Mouse (Mus musculus) CD4-positive helper T cell, adult 2 months (primary cell): ENCODE measurements around the gene Plcxd1.
A peak's percentile ranks its signal among the peaks of the same experiment; 100 is the strongest.
"Not testable (repeated sequence)": the region's sequence is repeated elsewhere in the genome, so short reads cannot be mapped to it uniquely, and the experiment has no call there.

Experiments used
- DNase-seq: peaks from one replicate; pipeline ENCODE4 v3.0.0-alpha.2; 2012; ENCODE audit warnings: low read depth, missing footprints, low spot score

Gene Plcxd1

DNA sequence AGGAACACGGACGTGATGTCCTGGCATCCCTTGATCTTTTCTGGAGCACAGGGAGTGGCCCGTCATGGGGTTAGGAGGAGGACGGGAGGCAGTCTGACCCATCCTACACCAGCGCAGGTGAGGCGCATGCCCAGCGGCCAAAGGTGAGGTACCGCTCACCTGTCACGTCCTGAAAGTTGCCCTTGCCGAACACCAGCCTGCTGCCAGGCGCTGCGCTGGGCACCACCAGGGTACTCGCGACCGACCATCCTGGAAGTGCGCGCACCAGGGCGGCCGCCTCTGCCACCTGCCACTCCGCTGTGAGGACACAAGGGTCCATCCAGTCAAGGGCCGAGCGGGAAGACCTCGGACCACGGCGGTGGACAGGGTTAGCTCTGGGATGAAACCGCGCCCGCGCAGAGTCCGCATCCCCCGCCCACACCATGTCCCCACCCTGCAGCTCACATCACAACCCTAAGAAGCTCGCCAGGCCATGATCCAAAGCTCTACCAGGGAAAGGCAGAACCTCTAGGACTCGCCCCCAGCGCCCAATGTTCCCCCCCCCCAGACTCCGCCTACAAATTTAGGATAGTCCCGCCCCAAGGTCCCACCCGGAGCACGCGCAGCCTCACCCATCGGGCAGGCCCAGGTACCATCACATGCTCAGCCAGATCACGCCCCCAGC, 7.3 kb downstream of the Plcxd1 start:
- DNase-seq, result peak; percentile 19

DNA sequence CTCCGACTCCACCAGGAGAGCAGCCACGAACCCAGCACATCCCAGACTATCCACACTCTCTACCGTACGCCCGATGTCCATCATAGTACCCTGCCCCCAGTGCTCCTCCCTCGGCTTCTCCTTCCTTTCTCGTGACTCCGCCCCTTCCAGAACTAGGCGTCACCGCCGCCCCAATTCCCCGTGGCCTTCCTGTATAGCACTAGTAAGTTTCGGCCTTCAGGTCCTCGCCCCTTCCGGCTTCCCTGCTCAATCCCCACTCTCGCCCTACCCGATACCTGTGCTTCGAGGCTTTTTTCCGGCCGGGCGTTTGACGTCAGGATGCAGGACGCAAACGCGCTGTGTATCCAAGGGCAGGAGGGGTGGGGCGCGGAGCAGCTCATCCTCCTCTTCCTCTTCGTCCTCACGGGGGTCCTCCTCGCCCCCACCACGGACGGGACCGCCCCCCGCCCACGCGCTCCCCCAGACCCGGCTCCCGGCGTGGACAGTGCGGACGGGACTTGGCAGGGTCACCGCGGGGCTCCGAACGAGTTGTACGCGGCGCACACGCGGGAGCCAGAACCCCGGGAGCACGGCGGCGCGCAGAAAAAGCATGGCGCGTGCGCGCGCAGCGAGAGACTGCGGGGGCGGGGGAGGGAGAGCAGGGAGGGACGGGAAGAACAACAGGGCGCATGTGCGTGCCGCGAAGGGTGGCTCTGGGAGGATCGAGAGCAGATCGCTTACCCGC, 8.0 kb downstream of the Plcxd1 start, which contains the start of gene Gtpbp6:
Gene Gtpbp6, minus strand, starts transcription at position 617 of the 724 bp plus-strand sequence.
- DNase-seq, result peak; percentile 97

- no peak for DNase-seq
Measured at GRCm38 (mm10) chr5:110108305-110108628, 8.5 kb downstream of the Plcxd1 start.

GRCm38 (mm10) chr5:110109991-110110441, 10.2 kb downstream of the Plcxd1 start, which contains the start of gene Zfp605:
TSS of gene Zfp605 (plus strand) at chr5:110110092.
- DNase-seq, result peak; percentile 84

DNA sequence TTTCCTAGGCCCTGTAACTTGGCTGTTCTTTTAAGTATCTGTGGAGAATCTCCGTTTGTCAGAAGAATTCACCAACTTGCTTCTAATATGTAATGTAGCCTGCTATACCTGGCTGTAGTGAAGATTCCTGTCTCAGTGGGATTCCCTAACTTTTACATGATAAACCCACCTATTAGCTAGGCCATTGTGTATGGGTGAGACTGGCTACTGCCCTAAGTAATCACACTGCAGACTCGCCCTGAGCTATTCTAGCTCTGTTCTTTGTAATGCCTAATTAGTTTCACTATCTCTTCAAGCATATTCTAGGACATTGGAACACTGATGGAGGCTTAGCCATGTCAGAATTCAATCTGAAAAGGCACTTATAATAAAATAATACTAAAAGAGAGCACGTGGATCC, 22.6 kb downstream of the Plcxd1 start:
- DNase-seq, result not testable (repeated sequence)

DNA sequence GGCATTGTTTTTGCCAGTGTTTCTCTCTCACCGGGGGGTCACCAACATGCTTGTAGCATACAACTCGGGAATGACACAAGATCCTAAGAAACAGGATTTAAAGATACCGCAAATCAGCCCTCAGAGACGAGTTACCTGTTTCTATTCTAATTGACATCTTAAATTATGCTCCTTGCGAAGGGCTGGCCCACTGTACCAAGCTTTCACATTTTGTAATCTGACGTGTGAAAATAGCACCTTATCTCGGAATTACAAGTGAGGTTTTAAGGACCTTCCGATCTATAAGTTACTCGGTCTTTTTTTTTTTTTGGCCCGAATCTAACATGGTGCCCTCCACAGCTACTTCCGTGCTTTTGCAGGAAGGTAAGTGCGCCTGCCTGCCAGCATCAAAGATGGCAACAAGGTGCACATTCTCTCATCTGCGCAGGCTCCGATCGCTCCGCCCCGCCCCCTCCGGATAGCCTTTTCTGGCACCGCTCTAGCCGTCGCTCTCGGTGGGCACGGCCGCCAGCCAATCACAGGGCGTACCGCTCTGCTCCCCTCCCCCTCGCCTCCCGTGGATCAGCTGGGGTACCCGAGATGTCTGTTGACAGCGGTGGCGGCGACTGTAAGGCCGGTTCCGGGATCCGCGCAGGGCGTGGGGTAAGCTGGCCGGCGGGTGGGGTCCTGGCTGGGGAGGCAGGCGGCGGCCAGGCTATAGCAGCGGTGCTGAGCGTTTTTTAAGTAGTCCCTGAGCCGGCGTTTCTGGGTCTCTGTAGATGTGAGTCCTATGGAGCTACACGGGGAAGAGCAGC, 35.7 kb downstream of the Plcxd1 start, which contains the start of gene Chfr:
Gene Chfr, plus strand, starts transcription at position 550 of the 794 bp plus-strand sequence.
- DNase-seq, result peak; percentile 99

GRCm38 (mm10) chr5:110136087-110136464, 36.3 kb downstream of the Plcxd1 start:
- no peak for DNase-seq

- DNase-seq, result no peak
Measured at GRCm38 (mm10) chr5:110137816-110138215, 38.0 kb downstream of the Plcxd1 start.

GRCm38 (mm10) chr5:110139325-110139724, 39.6 kb downstream of the Plcxd1 start:
- DNase-seq, result no peak

DNA sequence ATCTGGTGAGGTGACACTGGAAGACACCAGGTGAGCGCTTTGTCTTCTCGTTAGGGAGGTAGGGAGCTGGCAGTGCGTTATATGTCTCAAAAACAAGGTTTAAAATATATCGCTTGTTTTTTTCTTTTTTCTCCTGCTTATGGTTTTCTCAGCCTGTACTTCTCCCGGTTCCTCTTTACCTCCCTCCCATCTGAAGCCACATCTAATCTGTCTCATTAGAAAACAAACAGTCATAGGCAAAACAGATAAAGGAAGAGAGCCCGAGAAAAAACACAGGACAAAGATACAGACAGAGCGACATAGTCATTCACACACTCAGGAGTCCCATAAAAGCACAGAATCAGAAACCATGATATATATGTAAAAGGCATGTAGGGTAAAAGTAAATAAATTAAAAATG, 40.7 kb downstream of the Plcxd1 start:
- DNase-seq, result no peak

GRCm38 (mm10) chr5:110142309-110142708, 42.5 kb downstream of the Plcxd1 start:
- no peak for DNase-seq

- peak; percentile 13 for DNase-seq
Measured at GRCm38 (mm10) chr5:110143007-110143406, 43.2 kb downstream of the Plcxd1 start.
